Comparison of ENCODE assay signal across 15 mouse cellular contexts in the genomic region with DNA sequence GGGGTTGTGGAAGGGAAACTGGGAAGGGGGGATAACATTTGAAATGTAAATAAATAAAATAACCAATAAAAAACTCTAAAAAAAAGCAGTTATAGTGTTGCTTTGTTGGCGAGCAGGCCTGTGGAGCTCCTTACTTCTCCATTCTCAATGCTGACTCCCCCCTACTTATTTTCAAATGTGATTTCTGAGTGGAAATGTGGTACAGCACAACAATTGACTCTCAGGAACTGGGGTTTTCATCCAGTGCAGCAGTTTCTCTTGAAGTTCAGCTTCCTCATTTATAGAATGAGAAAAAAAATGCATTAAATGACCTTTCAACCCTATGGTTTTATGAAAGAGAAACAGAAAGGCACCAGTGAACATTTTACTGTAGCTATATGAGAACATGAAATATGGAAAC.
"Had no signal": no experiment of that assay in that cellular context is flagged by ENCODE, and none has a peak within 500 bp of the region (broad histone marks: within the 10 kb centered on the region; RNA-seq: fewer than 3 reads in every experiment).

No protein-coding gene starts in this region.

- H3K4me1 ChIP-seq: megakaryocyte, embryonic 14.5 days; midbrain, embryonic 13.5 days; midbrain, embryonic 15.5 days; neural tube, embryonic 12.5 days; stomach, embryonic 15.5 days had no signal

- ATAC-seq: midbrain, embryonic 13.5 days; midbrain, embryonic 15.5 days had no signal

- H3K4me3 ChIP-seq: megakaryocyte, embryonic 14.5 days; midbrain, embryonic 13.5 days; midbrain, embryonic 15.5 days; neural tube, embryonic 12.5 days; stomach, embryonic 15.5 days had no signal

- H3K27me3 ChIP-seq: megakaryocyte, embryonic 14.5 days; neural tube, embryonic 12.5 days; stomach, embryonic 15.5 days had no signal

- H3K4me2 ChIP-seq: lung, embryonic 14.5 days; midbrain, embryonic 11.5 days; midbrain, embryonic 13.5 days; midbrain, embryonic 15.5 days; neural tube, embryonic 12.5 days; stomach, embryonic 15.5 days had no signal

- DNase-seq: lung, adult 18-20 months; lung, embryonic 14.5 days; lung, postnatal 10 days; lung, postnatal 4 days; right cerebral cortex, postnatal 14 days; thymus, adult 2 months; thymus, postnatal 25 days; thymus, postnatal 4 days had no signal

- H3K9ac ChIP-seq: lung, embryonic 14.5 days; midbrain, embryonic 13.5 days; midbrain, embryonic 15.5 days; neural tube, embryonic 12.5 days; stomach, embryonic 15.5 days had no signal

- H3K9me3 ChIP-seq: megakaryocyte, embryonic 14.5 days; midbrain, embryonic 13.5 days; midbrain, embryonic 15.5 days; neural tube, embryonic 12.5 days; stomach, embryonic 15.5 days had no signal

- H3K27ac ChIP-seq: midbrain, embryonic 13.5 days; midbrain, embryonic 15.5 days; neural tube, embryonic 12.5 days; stomach, embryonic 15.5 days; stomach, postnatal 0 days had no signal

- H3K36me3 ChIP-seq: midbrain, embryonic 13.5 days; midbrain, embryonic 15.5 days; neural tube, embryonic 12.5 days; stomach, embryonic 15.5 days had no signal
